Mouse (Mus musculus) midbrain, embryonic 11.5 days (tissue): Measurements from ENCODE around the gene Slc37a3. TPM values are rescaled to one million over a fixed set of nuclear protein-coding genes. Genes with fewer than 3 reads are reported as not detected.
A peak's percentile ranks its signal among the peaks of the same experiment; 100 is the strongest.
"Not testable (repeated sequence)": the region's sequence is repeated elsewhere in the genome, so short reads cannot be mapped to it uniquely, and the experiment has no call there.

Experiments
- ATAC-seq: fragments of 200-750 bp; cut with Nextera tagmentation; 2 replicates; pipeline ENCODE4 v1.8.0; 2017; ENCODE audit warnings: moderate TSS enrichment, moderate library complexity; ENCODE audit not compliant: low FRiP score
- DNase-seq: peaks from one replicate; pipeline ENCODE4 v3.0.0; 2015; ENCODE audit warnings: low spot score; ENCODE audit errors: missing footprints
- H3K27ac ChIP-seq: fragments of 300-500 bp; sonication (generic); 2 replicates; pipeline ENCODE4 v1.5.1; 2014; ENCODE audit warnings: low read depth, low read length
- H3K27me3 ChIP-seq: fragments of 300-500 bp; sonication (generic); 2 replicates; pipeline ENCODE4 v1.6.1; 2014; ENCODE audit warnings: mild to moderate bottlenecking, low read length, moderate library complexity, mixed read lengths; ENCODE audit not compliant: control insufficient read depth, insufficient read depth
- H3K36me3 ChIP-seq: fragments of 300-500 bp; sonication (generic); 2 replicates; pipeline ENCODE4 v1.6.1; 2014; ENCODE audit warnings: mild to moderate bottlenecking, low read length, moderate library complexity, mixed read lengths; ENCODE audit not compliant: control insufficient read depth, insufficient read depth
- H3K4me1 ChIP-seq: fragments of 300-500 bp; sonication (generic); 2 replicates; pipeline ENCODE4 v1.6.1; 2014; ENCODE audit warnings: low read length; ENCODE audit not compliant: control insufficient read depth, insufficient read depth
- H3K4me2 ChIP-seq: fragments of 300-500 bp; sonication (generic); 2 replicates; pipeline ENCODE4 v1.6.1; 2014; ENCODE audit warnings: mild to moderate bottlenecking, moderate library complexity
- H3K4me3 ChIP-seq: fragments of 300-500 bp; sonication (generic); 2 replicates; pipeline ENCODE4 v1.5.1; 2014; ENCODE audit warnings: low read depth, low read length
- H3K9ac ChIP-seq: fragments of 300-500 bp; sonication (generic); 2 replicates; pipeline ENCODE4 v1.6.1; 2014; ENCODE audit warnings: low read length
- H3K9me3 ChIP-seq: fragments of 300-500 bp; sonication (generic); 2 replicates; pipeline ENCODE4 v1.6.1; 2016; ENCODE audit warnings: low read length; ENCODE audit not compliant: control insufficient read depth
- WGBS: fragments of 180-500 bp; shearing (Covaris S2); extraction: QIAGEN DNeasy Blood & Tissue Kit; methylation state at CpG from one replicate; pipeline ENCODE4 v1.1.7; 2014; 5-methylcytosine and 5-hydroxymethylcytosine counted together
- polyA plus RNA-seq: library from polyadenylated mRNA; unstranded; fragments of >200 nt; fragmentation: Nextera tagmentation; extraction: Ambion mirVana; gene quantifications from 2 replicates; pipeline ENCODE4 v1.2.1, GENCODE M21; 2014

The Slc37a3 gene
- polyA plus RNA-seq, 1 experiment from 2014 or later = 43.6 TPM

GRCm38 (mm10) chr6:39381125-39381880 lies 3.8 kb upstream of the Slc37a3 start, which contains the start of gene Rab19:
Rab19 (plus strand) TSS chr6:39381175.
- H3K27ac ChIP-seq = no peak within 1 kb of the TSS
- peaks cover 6% of the 10 kb centered on the region for H3K27me3 ChIP-seq
- H3K4me2 ChIP-seq = peak within 1 kb of the TSS; percentile 39
- ATAC-seq (no peak), DNase-seq (peak; percentile 91)
- WGBS = 4% methylated on average over 20 of the region's 20 CpGs
- H3K9me3 ChIP-seq = no peaks in the 10 kb centered on the region
- peaks cover 14% of the 10 kb centered on the region for H3K4me1 ChIP-seq
- H3K9ac ChIP-seq = peak within 1 kb of the TSS; percentile 9; the same call in 1 of the 2 replicates
- H3K4me3 ChIP-seq = peak within 1 kb of the TSS; percentile 18
- no peaks in the 10 kb centered on the region for H3K36me3 ChIP-seq

- DNase-seq (no peak), ATAC-seq (no peak)
- peaks cover 14% of the 10 kb centered on the region for H3K4me1 ChIP-seq
- no peaks in the 10 kb centered on the region for H3K9me3 ChIP-seq
- 85% methylated on average over 3 of the region's 3 CpGs for WGBS
- no peak overlapping the region for H3K9ac ChIP-seq
- H3K4me3 ChIP-seq = no peak overlapping the region
- no peak overlapping the region for H3K4me2 ChIP-seq
- H3K27ac ChIP-seq = no peak overlapping the region
- no peaks in the 10 kb centered on the region for H3K36me3 ChIP-seq
- H3K27me3 ChIP-seq = peaks cover 6% of the 10 kb centered on the region
Measured at GRCm38 (mm10) chr6:39380276-39380675, 2.8 kb upstream of the Slc37a3 start.

GRCm38 (mm10) chr6:39379749-39380148 lies 2.3 kb upstream of the Slc37a3 start:
- H3K4me2 ChIP-seq = no peak overlapping the region
- 76% methylated on average over 8 of the region's 8 CpGs for WGBS

GRCm38 (mm10) chr6:39379224-39379623 lies 1.7 kb upstream of the Slc37a3 start:
- no peaks in the 10 kb centered on the region for H3K9me3 ChIP-seq
- peaks cover 6% of the 10 kb centered on the region for H3K27me3 ChIP-seq
- no peak overlapping the region for H3K4me3 ChIP-seq
- H3K4me1 ChIP-seq = peaks cover 14% of the 10 kb centered on the region
- H3K36me3 ChIP-seq = no peaks in the 10 kb centered on the region
- H3K27ac ChIP-seq = no peak overlapping the region
- WGBS = 70% methylated on average over 4 of the region's 4 CpGs
- no peak overlapping the region for H3K9ac ChIP-seq
- no peak overlapping the region for H3K4me2 ChIP-seq
- ATAC-seq (no peak), DNase-seq (no peak)

More at GRCm38 (mm10) chr6:39379749-39380148, 2.3 kb upstream of the Slc37a3 start:
- H3K27ac ChIP-seq = no peak overlapping the region
- H3K4me1 ChIP-seq = peaks cover 14% of the 10 kb centered on the region
- H3K36me3 ChIP-seq = no peaks in the 10 kb centered on the region
- H3K9me3 ChIP-seq = no peaks in the 10 kb centered on the region
- H3K9ac ChIP-seq = no peak overlapping the region
- DNase-seq (no peak), ATAC-seq (no peak)
- H3K4me3 ChIP-seq = no peak overlapping the region
- H3K27me3 ChIP-seq = peaks cover 6% of the 10 kb centered on the region

GRCm38 (mm10) chr6:39378161-39378835 lies 823 bp upstream of the Slc37a3 start:
- peaks cover 14% of the 10 kb centered on the region for H3K4me1 ChIP-seq
- H3K9ac ChIP-seq, H3K4me2 ChIP-seq, DNase-seq, H3K9me3 ChIP-seq, H3K27ac ChIP-seq, H3K27me3 ChIP-seq, H3K36me3 ChIP-seq, ATAC-seq, H3K4me3 ChIP-seq: not testable (repeated sequence)
- whole genome bisulfite sequencing = 83% methylated on average over 13 of the region's 13 CpGs

GRCm38 (mm10) chr6:39376775-39377174 lies 700 bp downstream of the Slc37a3 start:
- H3K27ac ChIP-seq = no peak overlapping the region
- ATAC-seq = no peak
- 28% methylated on average over 9 of the region's 9 CpGs for WGBS

GRCm38 (mm10) chr6:39373301-39373955 lies 4.0 kb downstream of the Slc37a3 start:
- Histone ChIP-seq H3K4me3 (no peak overlapping the region), H3K36me3 (no peaks in the 10 kb centered on the region), H3K27ac (no peak overlapping the region), H3K27me3 (no peaks in the 10 kb centered on the region), H3K9ac (no peak overlapping the region), H3K9me3 (no peaks in the 10 kb centered on the region), H3K4me2 (no peak overlapping the region), H3K4me1 (peaks cover 10% of the 10 kb centered on the region)
- WGBS = 88% methylated on average over 4 of the region's 4 CpGs
- no peak for ATAC-seq
- DNase-seq = peak; percentile 61

More at GRCm38 (mm10) chr6:39376775-39377174, 700 bp downstream of the Slc37a3 start:
- H3K36me3 ChIP-seq = no peaks in the 10 kb centered on the region
- peaks cover 14% of the 10 kb centered on the region for H3K4me1 ChIP-seq
- DNase-seq = peak; percentile 87
- peak overlapping the region; percentile 49 for H3K4me2 ChIP-seq
- peak overlapping the region; percentile 63 for H3K4me3 ChIP-seq
- H3K27me3 ChIP-seq = peaks cover 6% of the 10 kb centered on the region
- H3K9ac ChIP-seq = peak overlapping the region; percentile 72
- no peaks in the 10 kb centered on the region for H3K9me3 ChIP-seq

GRCm38 (mm10) chr6:39372727-39373126 lies 4.7 kb downstream of the Slc37a3 start:
- 81% methylated on average over 7 of the region's 7 CpGs for WGBS
- Histone ChIP-seq H3K27ac (no peak overlapping the region), H3K4me2 (no peak overlapping the region)

GRCm38 (mm10) chr6:39372042-39372441 lies 5.4 kb downstream of the Slc37a3 start:
- Histone ChIP-seq H3K27me3 (no peaks in the 10 kb centered on the region), H3K9ac (no peak overlapping the region), H3K4me2 (no peak overlapping the region), H3K4me3 (no peak overlapping the region), H3K36me3 (no peaks in the 10 kb centered on the region), H3K4me1 (peaks cover 8% of the 10 kb centered on the region), H3K27ac (no peak overlapping the region), H3K9me3 (no peaks in the 10 kb centered on the region)
- ATAC-seq (no peak), DNase-seq (peak; percentile 21)

More at GRCm38 (mm10) chr6:39372727-39373126, 4.7 kb downstream of the Slc37a3 start:
- Histone ChIP-seq H3K4me3 (no peak overlapping the region), H3K9me3 (no peaks in the 10 kb centered on the region), H3K9ac (no peak overlapping the region), H3K4me1 (peaks cover 9% of the 10 kb centered on the region), H3K36me3 (no peaks in the 10 kb centered on the region), H3K27me3 (no peaks in the 10 kb centered on the region)
- DNase-seq (peak; percentile 64), ATAC-seq (no peak)
